Mouse (Mus musculus) hindbrain, embryonic 11.5 days (tissue): Measurements from ENCODE around the gene Rell1. TPM values are rescaled to one million over a fixed set of nuclear protein-coding genes. Genes with fewer than 3 reads are reported as not detected.
"Not testable (repeated sequence)": the region's sequence is repeated elsewhere in the genome, so short reads cannot be mapped to it uniquely, and the experiment has no call there.

Source experiments
- ATAC-seq: fragments of 200-750 bp; cut with Nextera tagmentation; 2 replicates; pipeline ENCODE4 v1.8.0; 2017; ENCODE audit warnings: mild to moderate bottlenecking, moderate TSS enrichment, moderate library complexity; ENCODE audit not compliant: low FRiP score
- DNase-seq: peaks from one replicate; pipeline ENCODE4 v3.0.0-alpha.2; 2015; ENCODE audit warnings: low spot score
- H3K27ac ChIP-seq: fragments of 300-500 bp; sonication (generic); 2 replicates; pipeline ENCODE4 v1.5.1; 2014; ENCODE audit warnings: mild to moderate bottlenecking, low read depth, low read length
- H3K27me3 ChIP-seq: fragments of 300-500 bp; sonication (generic); 2 replicates; pipeline ENCODE4 v1.6.1; 2014; ENCODE audit warnings: mild to moderate bottlenecking, low read length, moderate library complexity, mixed read lengths; ENCODE audit not compliant: control insufficient read depth, insufficient read depth
- H3K36me3 ChIP-seq: fragments of 300-500 bp; sonication (generic); 2 replicates; pipeline ENCODE4 v1.6.1; 2014; ENCODE audit warnings: mild to moderate bottlenecking, low read length, moderate library complexity, mixed read lengths; ENCODE audit not compliant: control insufficient read depth, insufficient read depth
- H3K4me1 ChIP-seq: fragments of 300-500 bp; sonication (generic); replicated peaks from 2 replicates; pipeline ENCODE4 v1.6.1; 2014; ENCODE audit warnings: low read length, mixed read lengths; ENCODE audit not compliant: control insufficient read depth, insufficient read depth
- H3K4me2 ChIP-seq: fragments of 300-500 bp; sonication (generic); replicated peaks from 2 replicates; pipeline ENCODE4 v1.6.1; 2014; ENCODE audit warnings: mild to moderate bottlenecking, low read depth, low read length
- H3K4me3 ChIP-seq: fragments of 300-500 bp; sonication (generic); 2 replicates; pipeline ENCODE4 v1.5.1; 2014; ENCODE audit warnings: low read depth, low read length
- H3K9ac ChIP-seq: fragments of 300-500 bp; sonication (generic); 2 replicates; pipeline ENCODE4 v1.6.1; 2014; ENCODE audit warnings: low read depth, low read length
- H3K9me3 ChIP-seq: fragments of 300-500 bp; sonication (generic); 2 replicates; pipeline ENCODE4 v1.6.1; 2016; ENCODE audit warnings: low read length; ENCODE audit not compliant: control insufficient read depth
- WGBS: fragments of 180-500 bp; shearing (Covaris S2); extraction: QIAGEN DNeasy Blood & Tissue Kit; methylation state at CpG from one replicate; pipeline ENCODE4 v1.1.7; 2014; 5-methylcytosine and 5-hydroxymethylcytosine counted together
- polyA plus RNA-seq: library from polyadenylated mRNA; unstranded; fragments of >200 nt; fragmentation: Nextera tagmentation; extraction: Ambion mirVana; gene quantifications from 2 replicates; pipeline ENCODE4 v1.2.1, GENCODE M21; 2014

The Rell1 gene
- polyA plus RNA-seq, 1 experiment from 2014 or later = 10.2 TPM

DNA sequence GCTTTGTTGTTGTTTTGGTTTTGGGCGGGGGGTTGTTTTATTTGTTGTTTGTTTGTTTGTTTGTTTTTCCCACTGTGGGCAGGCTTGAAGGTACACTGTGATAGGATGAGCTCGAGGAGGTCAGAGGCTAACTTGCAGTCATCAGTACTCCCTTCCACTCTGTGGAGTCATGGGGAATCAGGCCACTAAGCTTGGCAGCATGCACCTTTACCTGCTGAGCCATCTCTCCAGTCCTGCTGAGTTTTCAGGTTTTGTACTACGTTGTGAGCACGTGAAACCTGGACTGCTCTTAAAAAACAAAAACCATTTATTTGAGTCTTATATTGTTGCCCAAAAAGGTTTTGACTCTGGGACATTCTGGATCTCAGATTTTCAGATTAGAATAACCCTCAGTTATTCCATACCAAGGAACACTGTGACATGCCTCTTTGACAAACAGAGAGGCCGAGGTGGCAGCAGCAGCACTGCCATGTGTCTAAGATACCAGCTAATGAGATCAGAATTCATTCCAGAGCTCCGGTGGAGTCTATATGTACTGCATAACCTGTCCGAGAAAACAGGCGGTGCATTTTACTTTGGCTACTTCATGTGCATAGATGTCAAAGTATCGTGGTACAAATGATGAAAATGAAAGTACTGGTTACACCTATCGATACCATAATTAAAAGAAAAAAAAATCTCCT is 52.1 kb downstream of the Rell1 start:
- Histone ChIP-seq H3K27ac (no peak overlapping the region), H3K4me1 (0 out of 2 replicates have a peak, but pooled peaks cover 2% of the 10 kb centered on the region), H3K9ac (no peak overlapping the region), H3K4me3 (no peak overlapping the region), H3K36me3 (no peaks in the 10 kb centered on the region), H3K9me3 (no peaks in the 10 kb centered on the region), H3K4me2 (no peak overlapping the region), H3K27me3 (no peaks in the 10 kb centered on the region)
- WGBS = 90% methylated on average over 10 of the region's 10 CpGs
- no peak for ATAC-seq
- no peak for DNase-seq

DNA sequence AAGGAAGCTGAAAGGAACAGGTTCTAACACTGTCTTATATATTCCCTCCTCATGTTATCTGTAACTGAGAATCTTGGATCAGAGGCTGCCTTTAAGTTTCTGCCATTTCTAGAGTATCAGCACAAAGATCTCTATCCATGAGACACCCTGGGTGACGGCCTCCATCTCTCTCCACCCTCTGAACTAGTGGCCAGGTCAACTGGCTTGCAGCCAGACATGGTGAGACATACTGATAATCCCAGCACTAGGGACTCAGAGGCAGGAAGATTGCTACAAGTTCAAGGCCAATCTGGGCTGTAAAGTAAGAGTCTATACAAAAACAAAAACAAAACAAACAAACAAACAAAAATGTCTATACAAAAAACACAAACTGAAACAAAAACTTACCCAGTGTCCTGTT is 53.8 kb downstream of the Rell1 start:
- WGBS = 83% methylated on average over 1 of the region's 1 CpGs
- H3K4me3 ChIP-seq = no peak overlapping the region
- no peaks in the 10 kb centered on the region for H3K27me3 ChIP-seq
- H3K9me3 ChIP-seq = no peaks in the 10 kb centered on the region
- DNase-seq = no peak
- H3K36me3 ChIP-seq = no peaks in the 10 kb centered on the region
- ATAC-seq = no peak
- no peaks in the 10 kb centered on the region for H3K4me1 ChIP-seq
- no peak overlapping the region for H3K27ac ChIP-seq
- H3K9ac ChIP-seq = no peak overlapping the region
- no peak overlapping the region for H3K4me2 ChIP-seq

DNA sequence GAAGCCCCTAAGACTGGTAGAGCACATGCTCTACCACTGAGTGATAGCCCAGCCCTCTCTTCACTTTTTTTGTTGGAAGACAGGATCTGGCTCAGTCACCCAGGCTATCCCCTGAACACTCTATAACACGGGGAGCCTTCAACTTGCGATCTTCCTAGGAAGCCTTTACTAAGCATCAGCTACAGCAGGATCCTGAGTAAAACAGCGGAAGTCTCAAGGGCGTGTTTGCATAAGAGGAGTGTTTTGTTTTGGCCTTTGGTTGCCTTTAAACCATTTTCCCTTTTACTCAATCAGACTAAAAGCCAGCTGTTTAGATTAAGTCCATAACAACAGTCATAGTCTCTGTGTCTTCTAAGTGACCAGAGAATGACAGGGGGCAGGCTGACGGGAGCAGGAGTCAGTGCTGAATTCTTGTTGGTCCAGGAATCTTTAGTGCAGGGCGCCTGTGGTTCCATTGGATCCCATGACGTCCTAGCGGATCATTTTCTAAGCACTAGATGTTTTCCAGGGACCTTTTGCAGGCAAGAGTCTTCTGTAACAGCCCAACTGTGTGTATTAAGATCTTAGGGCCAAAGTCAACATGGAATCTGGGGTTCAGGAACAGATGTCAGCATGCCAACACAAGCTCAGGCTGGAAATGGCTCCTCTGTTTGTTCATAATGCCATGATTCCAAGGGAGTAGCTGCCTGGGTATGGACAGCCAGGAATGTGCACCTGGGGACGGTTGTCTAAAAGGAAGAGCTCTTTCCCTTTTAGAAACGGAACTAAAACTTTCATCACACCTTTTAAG is 58.3 kb downstream of the Rell1 start:
- 89% methylated on average over 10 of the region's 10 CpGs for WGBS
- no peak overlapping the region for H3K4me3 ChIP-seq
- no peaks in the 10 kb centered on the region for H3K4me1 ChIP-seq
- no peak overlapping the region for H3K9ac ChIP-seq
- H3K27me3 ChIP-seq = no peaks in the 10 kb centered on the region
- H3K36me3 ChIP-seq = no peaks in the 10 kb centered on the region
- DNase-seq (no peak), ATAC-seq (no peak)
- no peak overlapping the region for H3K4me2 ChIP-seq
- H3K9me3 ChIP-seq = no peaks in the 10 kb centered on the region
- no peak overlapping the region for H3K27ac ChIP-seq

DNA sequence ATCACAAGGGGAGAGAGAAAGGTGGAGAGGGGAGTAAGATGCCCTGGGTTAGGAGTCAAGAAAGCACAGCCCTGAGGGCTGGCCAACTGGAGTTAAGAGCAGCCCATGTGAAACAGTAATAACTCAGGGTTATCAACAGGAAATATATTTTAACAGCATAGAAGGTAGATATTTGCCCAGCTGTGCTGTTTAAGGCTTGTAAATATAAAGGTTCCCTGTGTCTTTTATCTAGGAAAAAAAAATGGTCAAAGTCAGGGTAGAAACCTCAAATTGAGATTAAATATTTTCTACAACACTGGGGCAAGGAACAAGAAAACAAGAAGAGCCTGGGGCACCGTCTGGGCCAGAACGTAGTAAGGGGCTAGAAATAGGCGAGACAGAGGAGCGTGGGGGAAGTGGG is 61.2 kb downstream of the Rell1 start:
- no peak overlapping the region for H3K27ac ChIP-seq
- H3K4me3 ChIP-seq = no peak overlapping the region
- no peak overlapping the region for H3K9ac ChIP-seq
- DNase-seq (no peak), ATAC-seq (no peak)
- no peaks in the 10 kb centered on the region for H3K36me3 ChIP-seq
- 74% methylated on average over 4 of the region's 4 CpGs for WGBS
- H3K27me3 ChIP-seq = no peaks in the 10 kb centered on the region
- no peak overlapping the region for H3K4me2 ChIP-seq
- H3K4me1 ChIP-seq = no peaks in the 10 kb centered on the region
- H3K9me3 ChIP-seq = no peaks in the 10 kb centered on the region

DNA sequence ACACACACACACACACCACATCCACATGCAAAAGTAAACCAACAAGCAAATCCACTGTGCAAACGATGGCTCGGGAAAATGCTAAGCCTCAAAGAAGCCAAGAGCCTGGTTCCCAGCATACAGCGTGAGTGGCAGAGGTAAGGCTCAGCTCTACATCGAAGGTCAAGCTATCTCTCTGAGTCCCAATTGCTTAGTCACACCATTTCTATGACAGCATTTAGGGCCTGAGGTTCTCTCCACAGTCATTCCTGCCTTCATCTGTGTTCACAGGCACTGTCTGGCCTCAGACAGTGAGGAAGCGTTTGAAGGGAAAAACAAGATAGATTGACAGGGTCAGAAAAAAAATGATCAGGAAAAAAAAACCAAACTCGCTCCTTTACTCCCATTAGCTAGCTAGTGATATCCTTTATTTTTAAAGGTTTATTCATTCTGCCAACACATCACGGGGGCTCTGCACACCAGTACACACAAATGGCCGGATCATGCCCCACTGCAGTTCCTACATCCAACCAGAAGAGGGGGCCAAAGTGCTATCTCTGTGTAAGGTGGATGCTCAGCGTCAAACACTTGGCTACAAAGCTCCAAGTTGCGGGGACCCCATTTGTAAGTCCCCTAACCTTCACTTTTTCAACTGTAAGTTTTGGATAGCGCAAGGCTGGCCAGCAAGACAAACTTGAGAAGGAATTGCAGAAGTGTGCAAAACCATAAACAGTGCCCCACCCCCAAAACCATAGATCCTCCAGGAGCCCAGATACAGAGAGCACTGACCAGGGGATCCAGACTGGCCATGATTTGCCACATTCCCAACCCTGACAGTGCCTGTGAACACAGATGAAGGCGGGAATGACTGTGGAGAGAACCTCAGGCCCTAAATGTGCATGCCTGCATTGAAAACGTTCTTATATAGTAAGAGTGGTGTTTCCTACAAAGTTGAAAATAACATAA is 62.3 kb downstream of the Rell1 start:
- Histone ChIP-seq H3K27me3 (no peaks in the 10 kb centered on the region), H3K4me3 (no peak overlapping the region), H3K9ac (no peak overlapping the region), H3K36me3 (no peaks in the 10 kb centered on the region), H3K4me2 (no peak overlapping the region), H3K27ac (no peak overlapping the region), H3K4me1 (no peaks in the 10 kb centered on the region), H3K9me3 (no peaks in the 10 kb centered on the region)
- ATAC-seq (peak; percentile 76), DNase-seq (peak; percentile 90)
- WGBS = 39% methylated on average over 13 of the region's 13 CpGs

DNA sequence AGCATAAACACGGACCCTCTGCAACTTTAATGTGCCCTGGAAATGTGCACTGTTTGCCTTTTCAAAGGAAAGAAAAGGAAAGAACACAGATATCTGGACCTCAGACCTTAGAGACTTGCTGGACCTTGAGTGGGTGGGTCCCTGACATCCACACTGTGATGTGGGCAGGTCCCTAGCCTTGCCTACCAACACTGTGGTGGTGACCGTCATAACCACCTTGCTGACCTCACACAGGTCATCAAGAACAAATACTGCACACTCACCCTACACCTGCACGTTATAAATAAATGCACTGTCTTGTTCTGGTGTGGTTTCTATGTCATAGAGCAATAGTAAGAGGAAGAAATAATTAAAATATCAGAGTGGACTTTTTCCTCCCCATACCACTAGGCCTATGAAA is 65.4 kb downstream of the Rell1 start:
- Histone ChIP-seq H3K27me3 (no peaks in the 10 kb centered on the region), H3K4me3 (no peak overlapping the region), H3K36me3 (no peaks in the 10 kb centered on the region), H3K9me3 (no peaks in the 10 kb centered on the region), H3K4me2 (no peak overlapping the region), H3K4me1 (no peaks in the 10 kb centered on the region), H3K27ac (no peak overlapping the region), H3K9ac (no peak overlapping the region)
- ATAC-seq (no peak), DNase-seq (no peak)
- 81% methylated on average over 3 of the region's 3 CpGs for WGBS

DNA sequence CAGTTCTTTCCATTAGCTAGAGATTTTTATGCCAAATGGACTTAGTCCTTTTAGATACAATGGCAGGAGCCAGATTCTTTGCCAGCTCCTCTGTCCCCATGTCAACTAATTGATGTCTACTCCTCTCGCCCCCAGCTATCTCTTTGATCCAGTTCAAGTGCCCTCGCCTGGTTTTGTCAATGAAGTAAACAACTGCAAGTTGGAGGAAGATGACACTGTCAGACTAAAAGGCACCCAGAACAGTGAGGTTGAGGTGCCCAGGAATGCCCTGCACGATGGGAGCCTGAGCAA is 70.9 kb downstream of the Rell1 start:
- H3K27ac ChIP-seq = no peak overlapping the region
- WGBS = 80% methylated on average over 3 of the region's 3 CpGs
- no peaks in the 10 kb centered on the region for H3K36me3 ChIP-seq
- no peak overlapping the region for H3K9ac ChIP-seq
- no peaks in the 10 kb centered on the region for H3K27me3 ChIP-seq
- no peaks in the 10 kb centered on the region for H3K9me3 ChIP-seq
- H3K4me2 ChIP-seq = no peak overlapping the region
- no peak for DNase-seq
- no peaks in the 10 kb centered on the region for H3K4me1 ChIP-seq
- ATAC-seq = no peak
- no peak overlapping the region for H3K4me3 ChIP-seq

DNA sequence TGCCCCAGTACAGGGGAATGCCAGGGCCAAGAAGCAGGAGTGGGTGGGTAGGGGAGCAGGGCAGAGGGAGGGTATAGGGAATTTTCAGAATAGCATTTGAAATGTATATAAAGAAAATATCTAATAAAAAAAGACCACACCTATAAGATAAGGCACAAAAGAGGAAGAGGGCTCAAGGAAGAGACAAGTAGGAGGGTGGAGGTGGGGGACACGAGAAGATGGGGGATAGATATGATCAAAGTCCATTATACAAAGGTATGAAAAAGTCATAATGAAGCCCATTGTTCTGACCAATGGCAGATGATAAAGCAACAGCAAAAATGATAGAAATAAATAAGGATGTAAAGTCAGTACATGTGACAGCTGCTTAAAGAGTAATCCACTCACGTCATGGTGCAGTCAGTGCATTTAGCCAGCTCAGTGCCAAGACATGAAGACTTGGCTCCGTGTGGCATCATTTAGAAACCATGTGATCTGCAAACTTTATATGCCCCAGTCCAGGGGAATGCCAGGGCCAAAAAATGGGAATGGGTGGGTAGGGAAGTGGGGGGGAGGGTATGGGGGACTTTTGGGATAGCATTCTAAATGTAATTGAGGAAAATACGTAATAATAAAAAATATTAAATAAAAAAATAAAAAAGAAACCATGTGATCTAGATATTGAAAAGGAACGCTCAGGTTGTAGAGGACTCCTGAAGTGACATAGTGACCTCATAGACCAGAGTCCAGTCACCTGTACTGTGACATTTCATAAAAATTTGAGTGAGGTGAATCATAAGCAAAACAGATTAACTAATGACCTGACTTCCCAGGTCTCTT is 71.5 kb downstream of the Rell1 start:
- H3K9me3 ChIP-seq, H3K9ac ChIP-seq, H3K27ac ChIP-seq, H3K4me3 ChIP-seq, DNase-seq, ATAC-seq, H3K27me3 ChIP-seq, H3K4me1 ChIP-seq, H3K36me3 ChIP-seq, H3K4me2 ChIP-seq: not testable (repeated sequence)
- 89% methylated on average over 5 of the region's 5 CpGs for WGBS
